Mouse (Mus musculus) myocyte (in vitro differentiated cells): ENCODE data around the gene Gm20388.

Experiments
- MAX ChIP-seq: IDR thresholded peaks from one replicate; pipeline ENCODE4 v1.6.1; 2011; ENCODE audit warnings: low read depth, mild to moderate bottlenecking, control low read depth
- MYOD1 ChIP-seq, 3 experiments: IDR thresholded peaks; one replicate each; pipeline ENCODE4 v1.6.1; 2011; ENCODE audit warnings: control low read depth in 2 of 3, low read depth in 2 of 3, mild to moderate bottlenecking in 2 of 3, moderate library complexity in 1 of 3; ENCODE audit not compliant: insufficient read length in 2 of 3, control insufficient read depth in 1 of 3
- POLR2A ChIP-seq: IDR thresholded peaks from one replicate; pipeline ENCODE4 v1.6.1; 2011; ENCODE audit warnings: low read depth, mild to moderate bottlenecking, control low read depth, moderate library complexity; ENCODE audit not compliant: insufficient read length
- POLR2AphosphoS2 ChIP-seq: IDR thresholded peaks from one replicate; pipeline ENCODE4 v1.6.1; 2011; ENCODE audit warnings: low read depth, control low read depth; ENCODE audit not compliant: insufficient read length
- TCF3 ChIP-seq: IDR thresholded peaks from one replicate; pipeline ENCODE4 v1.6.1; 2011; ENCODE audit warnings: low read depth, control low read depth; ENCODE audit not compliant: insufficient read length
- USF1 ChIP-seq: IDR thresholded peaks from one replicate; pipeline ENCODE4 v1.6.1; 2011; ENCODE audit warnings: low read depth, mild to moderate bottlenecking, control low read depth, moderate library complexity

DNA sequence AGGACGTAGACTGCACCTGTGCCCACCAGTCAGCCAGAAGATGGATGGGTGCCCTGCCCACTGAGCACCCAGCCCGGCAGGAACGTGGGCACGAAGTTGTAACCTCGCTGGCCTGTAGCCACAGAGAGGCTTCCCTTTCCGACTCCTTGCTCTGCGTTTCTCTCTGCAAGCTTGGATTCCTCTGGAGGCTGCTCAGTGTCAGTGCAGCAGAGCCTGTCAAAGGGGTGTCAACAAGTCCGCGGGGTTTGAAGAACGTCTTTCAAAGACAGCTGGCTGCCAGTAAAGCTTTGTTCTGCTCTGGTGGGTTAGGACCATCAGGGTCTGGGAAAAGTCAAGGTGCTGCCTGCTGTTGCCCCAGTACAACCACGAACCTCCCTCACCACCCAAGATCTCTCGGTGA is 1160.8 kb downstream of the Gm20388 start:
- TF ChIP-seq POLR2AphosphoS2 (no peak), POLR2A (no peak), MAX (no peak), TCF3 (no peak), USF1 (no peak), MYOD1 (IDR thresholded peaks at IDR 0.05; ENCODE audit: control insufficient read depth in 1 of 3, insufficient read length in 2 of 3, low read depth in 2 of 3) (peak in 1 of 3 experiments; percentile 50)
